ENCODE assay signal across 13 mouse cellular contexts in the genomic region with DNA sequence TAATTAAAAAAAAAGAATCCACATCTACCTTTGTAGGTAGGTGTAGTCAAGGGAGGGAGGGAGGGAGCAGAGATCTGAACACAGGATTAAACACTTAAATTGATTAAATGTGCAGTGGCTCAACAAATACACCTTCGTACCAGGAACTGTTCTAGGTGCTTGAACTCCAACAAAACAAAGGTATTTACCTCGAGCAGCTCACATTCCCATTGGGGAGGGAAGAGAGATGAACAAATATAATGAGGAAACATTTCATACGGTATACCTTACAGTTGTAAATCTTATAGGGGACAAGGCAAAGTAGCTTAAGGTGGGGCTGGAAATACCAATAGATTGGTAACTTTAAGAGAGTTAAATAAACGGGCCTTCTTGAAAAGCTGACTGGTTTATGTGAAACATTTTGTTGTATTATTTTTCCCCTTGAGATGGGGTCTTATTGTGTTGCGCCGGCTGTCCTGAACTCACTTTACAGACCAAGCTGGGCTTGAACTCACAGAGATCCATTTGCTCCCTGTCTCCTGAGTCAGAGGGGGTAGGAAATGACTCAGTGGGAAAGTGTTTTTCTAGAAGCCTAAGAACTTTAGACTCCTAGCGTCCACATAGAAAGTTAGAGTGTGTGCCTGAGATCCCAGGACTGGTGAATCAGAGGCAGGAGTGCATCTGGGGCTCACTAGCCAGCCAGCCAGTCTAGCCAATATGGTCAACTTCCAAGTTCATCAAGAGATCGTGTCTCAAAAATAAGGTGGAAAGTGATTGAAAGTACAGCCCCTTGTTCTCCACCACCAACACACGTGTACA.
"Had no signal": no experiment of that assay in that cellular context is flagged by ENCODE, and none has a peak within 500 bp of the region (broad histone marks: within the 10 kb centered on the region; RNA-seq: fewer than 3 reads in every experiment).

No protein-coding gene starts in this region.

- DNase-seq: kidney, postnatal 14 days; left cerebral cortex, postnatal 4 days; liver, embryonic 13.5 days; lung, adult 18-20 months; lung, postnatal 4 days; spleen, adult 18-20 months; thymus, adult 18-20 months; thymus, postnatal 14 days had no signal

- H3K4me2 ChIP-seq: limb, embryonic 13.5 days; liver, embryonic 13.5 days; midbrain, embryonic 11.5 days; midbrain, embryonic 15.5 days; neural tube, embryonic 12.5 days had no signal

- ATAC-seq: midbrain, embryonic 15.5 days had no signal

- H3K36me3 ChIP-seq: limb, embryonic 13.5 days; liver, embryonic 13.5 days; midbrain, embryonic 15.5 days; neural tube, embryonic 12.5 days had no signal

- H3K27me3 ChIP-seq: limb, embryonic 13.5 days had no signal

- H3K4me3 ChIP-seq: limb, embryonic 13.5 days; liver, embryonic 13.5 days; megakaryocyte, embryonic 14.5 days; midbrain, embryonic 15.5 days; neural tube, embryonic 12.5 days had no signal

- H3K27ac ChIP-seq: limb, embryonic 13.5 days; liver, embryonic 13.5 days; midbrain, embryonic 15.5 days; neural tube, embryonic 12.5 days had no signal

- H3K9me3 ChIP-seq: limb, embryonic 13.5 days; liver, embryonic 13.5 days; megakaryocyte, embryonic 14.5 days; midbrain, embryonic 15.5 days; neural tube, embryonic 12.5 days had no signal

- H3K9ac ChIP-seq: limb, embryonic 13.5 days; liver, embryonic 13.5 days; midbrain, embryonic 15.5 days; neural tube, embryonic 12.5 days had no signal
